Mouse (Mus musculus): ENCODE measurements at regions not wholly inside any gene's neighbourhood (a gene's known extent, or its start where the extent isn't known, plus 50 kb on each side); places are given as distances from the start of the nearest gene placed in this dataset.

DNA sequence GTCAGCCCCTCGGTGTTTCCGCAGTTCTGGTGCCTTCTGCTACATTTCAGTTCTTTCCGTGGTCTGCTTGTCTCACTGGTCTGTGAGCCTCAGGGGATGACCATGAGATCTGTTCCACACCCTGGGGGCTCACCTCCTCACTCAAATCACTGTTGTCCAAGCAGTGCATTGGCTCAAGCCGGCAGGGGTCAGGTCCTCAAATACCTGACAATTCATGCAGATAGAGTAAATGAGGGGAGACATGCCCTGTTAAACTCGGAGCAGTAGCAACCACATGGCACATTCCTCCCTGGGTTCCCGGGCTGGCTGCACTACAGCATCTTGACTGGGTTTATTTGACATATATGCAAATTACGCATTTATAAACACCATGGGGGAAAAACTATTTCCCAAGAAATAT lies 84.0 kb upstream of the Zmiz1 start:
- TF ChIP-seq CTCF (conservative IDR thresholded peaks at IDR 0.05; ENCODE audit: low read length) (no peak), NANOG (IDR thresholded peaks at IDR 0.05; ENCODE audit: borderline replicate concordance, low read length) (no peak), POU5F1 (IDR thresholded peaks at IDR 0.05; ENCODE audit: borderline replicate concordance, low read length) (no peak)
